8 mouse cellular contexts compared by ENCODE assay signal in the genomic region with DNA sequence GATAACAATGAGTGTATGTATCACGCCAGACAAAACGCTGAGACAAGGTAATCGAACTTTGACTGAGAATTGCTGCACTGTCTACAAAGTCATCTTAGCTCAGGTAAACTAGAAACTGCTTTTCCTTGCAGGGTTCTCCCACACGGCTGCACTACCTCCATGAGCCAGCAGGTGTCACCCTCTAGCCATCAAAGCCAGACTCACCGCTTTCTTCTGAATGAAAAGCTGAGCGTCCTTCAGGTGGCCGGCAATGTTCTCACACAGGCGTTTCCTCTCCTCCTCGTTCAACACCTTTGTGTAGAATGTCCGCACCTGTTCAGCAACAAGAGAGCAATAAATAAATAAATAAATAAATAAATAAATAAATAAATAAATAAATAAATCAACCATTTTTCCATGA.
DNase-seq lines count a peak whose midpoint lies in the region.

No protein-coding gene starts in this region.

- peak; percentile 72 for DNase-seq in R1 (ENCODE audit: low read depth, low spot score)
- peak; percentile 85 for DNase-seq in cerebellum, adult 8-10 months
- peak; percentile 48 to 81 for DNase-seq in frontal cortex, postnatal 10 days (ENCODE audit: low spot score in 2 of 2)
- peak; percentile 67 for DNase-seq in hindlimb bud, embryonic 11.5 days (ENCODE audit: extremely low spot score, low read depth, low spot score)
- DNase-seq in left cerebral cortex, adult 11 months (ENCODE audit: low spot score) = peak; percentile 72
- peak; percentile 83 for DNase-seq in mesoderm, embryonic 11.5 days (ENCODE audit: low read depth, low spot score)
- DNase-seq in right cerebral cortex, postnatal 14 days = peak; percentile 87
- DNase-seq in urinary bladder, postnatal 25 days (ENCODE audit: low spot score) = peak; percentile 83

Comparison
In these comparisons a context has a peak if more than half of its experiments do, and no peak if none do; other contexts are left out.
1. Peak in every context shown above with its lines: DNase-seq.